Mouse (Mus musculus): ENCODE data around the gene Slc29a3. TPM values are rescaled to one million over a fixed set of nuclear protein-coding genes. Genes with fewer than 3 reads are reported as not detected.

Slc29a3 gene
- polyA plus RNA-seq, 1 experiment, result 8.5 TPM

DNA sequence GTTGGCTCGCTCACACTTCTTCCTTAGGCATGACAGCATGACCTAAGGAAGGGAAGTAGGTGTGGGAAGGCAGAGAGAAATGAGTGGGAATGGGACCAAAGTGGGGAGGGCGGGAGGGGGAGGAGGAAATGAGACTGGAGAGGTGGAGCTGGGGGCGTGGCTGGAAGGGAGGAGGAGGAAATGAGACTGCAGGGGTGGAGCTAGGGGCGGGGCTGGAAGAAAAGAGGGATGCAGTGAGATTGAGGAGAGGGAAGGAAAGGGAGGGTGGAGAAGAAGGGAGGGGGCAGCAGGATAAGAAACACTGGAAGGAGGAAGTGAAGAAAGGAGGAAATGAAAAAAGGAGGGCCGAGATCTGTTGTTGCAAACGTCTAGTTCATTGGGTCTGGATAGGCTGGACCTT lies 61.6 kb downstream of the Slc29a3 start:
- Histone ChIP-seq H3K4me3 (ENCODE audit: insufficient read depth, low read length) (no peak overlapping the region), H3K27ac (ENCODE audit: insufficient read depth, low read length) (no peak overlapping the region), H3K4me1 (ENCODE audit: control insufficient read depth, insufficient read depth, low read length) (no peaks in the 10 kb centered on the region)
- TF ChIP-seq CTCF (IDR thresholded peaks at IDR 0.05; ENCODE audit: extremely low read depth, insufficient read depth, low read length) (no peak), POLR2A (IDR thresholded peaks at IDR 0.05; ENCODE audit: extremely low read depth, insufficient read depth, low read length) (no peak)

- no peak overlapping the region for H3K4me3 ChIP-seq (ENCODE audit: insufficient read depth, low read length)
Observed at GRCm38 (mm10) chr10:60689396-60689795, 63.2 kb downstream of the Slc29a3 start.

GRCm38 (mm10) chr10:60687011-60687776 lies 65.4 kb downstream of the Slc29a3 start:
- no peak overlapping the region for H3K27ac ChIP-seq (ENCODE audit: insufficient read depth, low read length)
- H3K4me3 ChIP-seq (ENCODE audit: insufficient read depth, low read length), result peak overlapping the region; percentile 45

More at GRCm38 (mm10) chr10:60689396-60689795, 63.2 kb downstream of the Slc29a3 start:
- no peak overlapping the region for H3K27ac ChIP-seq (ENCODE audit: insufficient read depth, low read length)
- TF ChIP-seq CTCF (IDR thresholded peaks at IDR 0.05; ENCODE audit: extremely low read depth, insufficient read depth, low read length) (no peak), POLR2A (IDR thresholded peaks at IDR 0.05; ENCODE audit: extremely low read depth, insufficient read depth, low read length) (no peak)
- H3K4me1 ChIP-seq (ENCODE audit: control insufficient read depth, insufficient read depth, low read length), result no peaks in the 10 kb centered on the region

GRCm38 (mm10) chr10:60686641-60686975 lies 66.0 kb downstream of the Slc29a3 start:
- no peak for TF ChIP-seq CTCF (IDR thresholded peaks at IDR 0.05; ENCODE audit: extremely low read depth, insufficient read depth, low read length)
- no peak for TF ChIP-seq POLR2A (IDR thresholded peaks at IDR 0.05; ENCODE audit: extremely low read depth, insufficient read depth, low read length)
- Histone ChIP-seq H3K4me3 (ENCODE audit: insufficient read depth, low read length) (peak overlapping the region; percentile 45), H3K4me1 (ENCODE audit: control insufficient read depth, insufficient read depth, low read length) (no peaks in the 10 kb centered on the region), H3K27ac (ENCODE audit: insufficient read depth, low read length) (no peak overlapping the region)

More at GRCm38 (mm10) chr10:60687011-60687776, 65.4 kb downstream of the Slc29a3 start:
- TF ChIP-seq CTCF (IDR thresholded peaks at IDR 0.05; ENCODE audit: extremely low read depth, insufficient read depth, low read length) (peak; percentile 35), POLR2A (IDR thresholded peaks at IDR 0.05; ENCODE audit: extremely low read depth, insufficient read depth, low read length) (no peak)
- H3K4me1 ChIP-seq (ENCODE audit: control insufficient read depth, insufficient read depth, low read length), result no peaks in the 10 kb centered on the region

DNA sequence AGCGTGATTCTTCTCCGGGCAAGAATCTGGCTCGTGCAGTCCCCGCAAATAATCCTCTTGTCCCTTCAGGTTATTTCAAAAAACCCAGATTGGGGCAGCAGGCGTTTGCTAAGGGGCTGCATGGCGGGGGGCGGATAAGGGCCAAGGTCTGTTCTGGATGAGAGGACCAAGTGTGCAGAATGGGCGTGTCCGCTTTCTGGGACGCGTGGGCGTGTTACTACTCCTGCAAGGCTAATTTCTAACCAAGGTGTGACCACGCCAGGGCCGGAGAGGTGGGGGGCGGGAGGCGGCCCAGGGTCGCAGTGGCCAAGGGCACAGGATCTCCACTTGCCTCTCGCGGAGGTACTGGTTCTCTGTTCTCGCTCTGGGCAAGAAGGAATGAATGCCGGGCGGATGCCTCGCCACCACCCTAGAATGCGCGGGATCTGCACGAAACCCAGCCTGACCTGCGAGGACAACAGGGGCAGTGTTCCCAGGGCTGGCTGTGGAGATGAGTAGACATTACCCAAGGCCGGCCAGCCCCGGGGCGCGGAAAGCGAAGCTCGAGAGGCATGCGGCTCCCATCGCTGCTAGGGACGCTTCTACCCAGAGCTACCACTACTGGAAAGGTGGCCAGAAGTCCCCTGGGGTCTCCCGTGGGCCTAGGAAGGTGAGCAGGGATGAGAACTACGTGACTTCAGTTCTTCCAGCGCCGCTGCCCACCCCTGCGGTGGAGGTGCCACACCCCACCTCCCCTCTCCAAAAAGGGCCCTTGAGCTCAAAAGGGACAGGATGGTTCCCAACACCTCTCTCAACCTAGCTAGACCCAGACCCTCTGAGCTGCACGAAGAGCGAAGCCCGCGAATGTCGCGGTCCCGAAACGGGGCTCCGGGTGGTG lies 66.6 kb downstream of the Slc29a3 start:
- Histone ChIP-seq H3K27ac (ENCODE audit: insufficient read depth, low read length) (no peak overlapping the region), H3K4me3 (ENCODE audit: insufficient read depth, low read length) (peak overlapping the region; percentile 45; the same call in 1 of the 2 replicates), H3K4me1 (ENCODE audit: control insufficient read depth, insufficient read depth, low read length) (no peaks in the 10 kb centered on the region)
- TF ChIP-seq POLR2A (IDR thresholded peaks at IDR 0.05; ENCODE audit: extremely low read depth, insufficient read depth, low read length) (no peak), CTCF (IDR thresholded peaks at IDR 0.05; ENCODE audit: extremely low read depth, insufficient read depth, low read length) (no peak)

- no peaks in the 10 kb centered on the region for H3K4me1 ChIP-seq (ENCODE audit: control insufficient read depth, insufficient read depth, low read length)
- TF ChIP-seq CTCF (IDR thresholded peaks at IDR 0.05; ENCODE audit: extremely low read depth, insufficient read depth, low read length), result no peak
- no peak overlapping the region for H3K27ac ChIP-seq (ENCODE audit: insufficient read depth, low read length)
- no peak overlapping the region for H3K4me3 ChIP-seq (ENCODE audit: insufficient read depth, low read length)
Observed at GRCm38 (mm10) chr10:60678926-60679325, 73.7 kb downstream of the Slc29a3 start.

DNA sequence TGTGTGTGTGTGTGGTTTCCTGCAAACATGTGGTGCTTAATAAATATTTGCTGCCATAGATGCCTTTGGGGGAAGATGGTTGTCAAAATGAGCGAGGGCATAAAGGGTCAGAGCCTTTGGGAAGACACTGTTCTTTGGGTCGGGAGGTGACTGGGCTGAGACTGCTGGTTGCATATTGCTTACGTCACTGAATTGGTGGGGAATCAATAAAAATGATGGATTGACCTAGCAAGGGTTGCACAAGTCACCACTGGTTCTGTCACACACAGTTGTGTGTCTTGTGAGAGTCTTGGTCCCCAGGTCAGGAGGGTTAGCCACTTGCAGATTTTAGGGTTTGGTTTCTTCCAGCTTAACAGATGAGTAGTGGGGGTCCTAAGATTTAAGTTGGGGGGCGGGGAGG lies 75.3 kb downstream of the Slc29a3 start:
- TF ChIP-seq CTCF (IDR thresholded peaks at IDR 0.05; ENCODE audit: extremely low read depth, insufficient read depth, low read length), result no peak
- no peak for TF ChIP-seq POLR2A (IDR thresholded peaks at IDR 0.05; ENCODE audit: extremely low read depth, insufficient read depth, low read length)
- Histone ChIP-seq H3K27ac (ENCODE audit: insufficient read depth, low read length) (no peak overlapping the region), H3K4me3 (ENCODE audit: insufficient read depth, low read length) (no peak overlapping the region), H3K4me1 (ENCODE audit: control insufficient read depth, insufficient read depth, low read length) (no peaks in the 10 kb centered on the region)

GRCm38 (mm10) chr10:60670166-60670565 lies 82.4 kb downstream of the Slc29a3 start:
- no peak for TF ChIP-seq POLR2A (IDR thresholded peaks at IDR 0.05; ENCODE audit: extremely low read depth, insufficient read depth, low read length)
- TF ChIP-seq CTCF (IDR thresholded peaks at IDR 0.05; ENCODE audit: extremely low read depth, insufficient read depth, low read length), result no peak
- H3K4me1 ChIP-seq (ENCODE audit: control insufficient read depth, insufficient read depth, low read length), result no peaks in the 10 kb centered on the region
- no peak overlapping the region for H3K27ac ChIP-seq (ENCODE audit: insufficient read depth, low read length)
- no peak overlapping the region for H3K4me3 ChIP-seq (ENCODE audit: insufficient read depth, low read length)

DNA sequence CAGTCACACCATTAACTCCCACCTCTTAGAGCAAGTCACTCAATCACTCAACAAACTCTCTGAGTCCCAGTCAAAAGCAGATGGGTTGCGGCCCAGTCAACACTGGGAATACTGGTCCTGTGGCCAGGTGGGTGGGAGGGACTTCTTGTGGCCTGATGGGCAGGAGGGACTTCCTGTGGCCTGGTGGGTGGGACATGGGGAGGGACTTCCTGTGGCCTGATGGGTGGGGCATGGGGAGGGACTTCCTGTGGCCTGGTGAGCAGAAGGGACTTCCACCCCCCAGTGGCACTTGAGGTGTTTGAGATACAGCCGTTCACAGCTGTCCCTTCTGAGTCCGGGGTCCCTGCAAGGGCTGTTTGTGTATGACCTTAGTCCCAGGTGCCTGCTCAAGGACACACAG lies 84.0 kb downstream of the Slc29a3 start:
- no peaks in the 10 kb centered on the region for H3K4me1 ChIP-seq (ENCODE audit: control insufficient read depth, insufficient read depth, low read length)
- TF ChIP-seq POLR2A (IDR thresholded peaks at IDR 0.05; ENCODE audit: extremely low read depth, insufficient read depth, low read length) (no peak), CTCF (IDR thresholded peaks at IDR 0.05; ENCODE audit: extremely low read depth, insufficient read depth, low read length) (no peak)
- H3K4me3 ChIP-seq (ENCODE audit: insufficient read depth, low read length), result no peak overlapping the region
- no peak overlapping the region for H3K27ac ChIP-seq (ENCODE audit: insufficient read depth, low read length)

Other genes starting within 250 kb of the Slc29a3 start
- gene Cdh23, start 56.3 kb downstream of the Slc29a3 start, polyA plus RNA-seq (2012; rRNA removed), result 0.46 and 1.2 TPM in 2 replicates
- gene Unc5b, start 78.8 kb upstream of the Slc29a3 start, polyA plus RNA-seq (2012; rRNA removed), result 9.2 and 9.8 TPM in 2 replicates

Data from cortical plate, adult 2 months (tissue).